Mouse (Mus musculus) thymus, postnatal 25 days (tissue): ENCODE measurements around the gene Ttc3.
A peak's percentile ranks its signal among the peaks of the same experiment; 100 is the strongest.

Experiments
- DNase-seq: peaks from one replicate; pipeline ENCODE4 v3.0.0; 2022

Gene Ttc3

GRCm38 (mm10) chr16:94360578-94361350 is 9.7 kb upstream of the Ttc3 start:
- no peak for DNase-seq

GRCm38 (mm10) chr16:94362174-94362873 is 8.1 kb upstream of the Ttc3 start:
- no peak for DNase-seq

GRCm38 (mm10) chr16:94363814-94364213 is 6.6 kb upstream of the Ttc3 start:
- no peak for DNase-seq

DNA sequence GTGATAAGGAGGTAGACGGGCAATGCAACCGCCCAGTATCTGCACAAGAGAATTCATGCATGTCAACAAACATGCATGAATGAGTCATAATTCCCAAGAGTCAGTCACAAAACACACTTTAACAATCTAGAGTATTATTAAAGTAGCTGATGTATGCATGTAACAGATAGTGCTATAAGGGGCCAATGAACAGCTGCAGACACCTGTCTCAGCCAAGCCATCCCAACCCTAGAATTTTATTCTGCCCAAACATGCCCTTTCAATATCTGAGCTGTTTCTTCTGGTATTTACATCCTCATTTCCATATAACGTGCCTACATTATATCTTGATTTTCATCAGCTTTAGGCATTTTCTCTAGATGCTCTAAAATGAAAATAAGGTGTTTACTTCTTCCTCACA is 5.0 kb upstream of the Ttc3 start:
- no peak for DNase-seq

DNA sequence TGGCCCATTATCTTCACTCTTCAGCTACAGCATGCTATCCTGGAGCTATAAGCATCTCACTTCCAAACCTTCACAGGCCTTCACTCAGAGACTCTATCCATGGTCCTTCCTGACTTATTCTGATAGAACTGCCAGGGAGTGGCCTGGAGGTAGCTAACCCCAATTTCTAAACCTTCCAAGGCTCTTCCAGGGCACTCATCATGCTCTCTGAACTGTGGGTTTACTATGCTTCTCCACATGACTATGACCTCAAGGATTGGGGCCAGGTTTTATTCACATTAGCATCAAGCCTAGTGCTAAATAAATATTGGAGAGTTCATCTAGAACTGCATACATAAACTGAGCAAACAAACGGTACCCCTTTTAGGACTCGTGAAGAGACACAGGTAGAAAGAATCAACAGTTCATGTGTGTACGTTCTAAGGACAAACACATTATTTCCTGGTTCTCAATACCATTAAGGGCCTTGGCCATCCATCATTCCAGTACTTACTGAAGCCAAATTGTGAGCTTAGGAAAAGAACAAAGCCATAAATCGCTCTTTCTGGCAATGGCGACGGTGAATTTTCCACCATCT is 734 bp upstream of the Ttc3 start:
- DNase-seq = peak; percentile 19

DNA sequence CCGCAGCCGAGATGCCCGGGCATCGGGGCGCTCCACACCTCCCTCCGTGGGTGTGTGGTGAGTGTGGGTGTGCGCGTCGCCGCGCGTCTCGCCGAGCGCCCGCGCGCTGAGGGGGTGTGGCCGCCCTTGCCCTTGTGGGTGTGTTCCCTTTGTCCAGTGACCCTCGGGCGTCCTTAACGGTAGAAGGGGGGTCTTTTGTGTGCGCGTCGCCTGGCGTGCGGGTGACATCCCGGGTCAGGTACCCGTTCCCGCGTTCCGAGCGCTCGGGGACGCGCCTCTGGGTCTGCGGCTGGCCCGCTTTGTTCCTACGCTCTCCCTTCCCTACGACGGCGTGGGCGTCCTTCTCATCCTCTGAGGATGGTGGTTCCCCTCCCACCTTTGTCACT is 490 bp downstream of the Ttc3 start:
- peak; percentile 82 for DNase-seq

DNA sequence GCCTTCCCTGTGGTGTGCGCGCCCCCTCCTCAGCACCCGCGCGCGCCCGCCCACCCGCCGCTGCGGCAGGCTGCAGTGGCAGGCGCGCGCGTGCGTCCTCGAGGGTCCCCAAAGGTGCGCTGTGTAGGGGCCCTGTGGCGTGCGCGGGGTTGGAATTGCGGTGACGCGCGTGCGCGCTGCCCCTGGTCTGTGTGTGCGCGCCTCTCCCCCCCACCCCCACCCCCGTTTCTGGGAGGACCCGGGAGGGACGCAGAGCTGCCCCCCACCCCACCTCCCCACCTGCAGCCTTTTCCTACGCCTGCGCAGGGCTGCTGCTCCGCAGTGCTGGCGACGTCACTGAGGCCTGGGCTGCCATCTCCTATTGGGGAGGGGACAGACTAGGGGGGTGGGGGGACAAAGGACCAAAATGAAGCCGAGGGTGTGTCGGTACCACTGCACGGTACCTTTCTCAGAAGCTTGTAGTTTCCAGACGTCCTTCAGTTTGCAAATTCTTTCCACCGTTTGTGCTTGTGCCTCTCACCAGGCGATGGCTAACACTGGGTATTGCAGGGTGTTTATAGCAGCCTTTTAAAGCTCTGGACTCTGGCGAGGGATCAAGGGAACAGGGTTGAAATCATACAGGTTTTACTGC is 998 bp downstream of the Ttc3 start, which contains the start of gene Pigp:
Gene Pigp, minus strand, starts transcription at position 542 of the 631 bp plus-strand sequence.
- no peak for DNase-seq

DNA sequence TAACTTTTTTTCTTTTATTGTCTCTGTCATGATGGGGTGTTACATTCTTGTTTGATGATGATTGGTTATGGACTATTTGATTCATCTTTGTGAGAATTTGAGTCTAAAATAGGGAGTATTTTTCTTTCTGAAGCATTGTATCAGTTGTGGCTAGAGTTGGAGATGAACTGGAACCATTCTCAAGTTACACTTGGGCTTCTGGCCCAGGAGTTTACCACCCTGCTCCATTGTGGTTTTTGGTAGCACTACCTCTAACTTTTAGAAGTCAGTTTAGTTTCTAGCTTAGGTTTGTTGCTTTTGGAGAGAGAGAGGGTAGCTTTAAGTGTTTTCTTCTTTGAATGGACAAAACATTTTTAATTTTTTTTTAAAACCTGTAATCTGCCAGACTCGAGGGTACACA is 9.0 kb downstream of the Ttc3 start:
- DNase-seq = no peak

DNA sequence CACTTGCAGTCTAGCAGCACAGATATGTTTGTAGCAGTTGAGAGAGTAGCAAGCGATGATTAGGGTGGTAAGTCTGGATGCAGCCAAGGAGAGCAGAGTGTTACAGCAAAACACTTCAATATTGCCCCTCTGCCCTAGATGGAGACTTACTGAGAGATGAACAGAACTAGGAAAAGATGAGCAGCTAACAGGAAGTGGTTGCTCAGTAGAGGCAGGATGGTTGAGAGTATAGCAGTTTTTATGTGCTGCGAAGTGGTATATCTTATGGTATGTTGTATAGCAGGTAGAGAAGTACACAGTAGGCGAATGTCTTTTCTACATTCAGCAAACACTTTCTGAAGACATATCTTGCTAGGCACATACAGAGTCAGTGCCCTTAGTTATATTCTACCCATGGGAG is 12.9 kb downstream of the Ttc3 start:
- peak; percentile 15 for DNase-seq

DNA sequence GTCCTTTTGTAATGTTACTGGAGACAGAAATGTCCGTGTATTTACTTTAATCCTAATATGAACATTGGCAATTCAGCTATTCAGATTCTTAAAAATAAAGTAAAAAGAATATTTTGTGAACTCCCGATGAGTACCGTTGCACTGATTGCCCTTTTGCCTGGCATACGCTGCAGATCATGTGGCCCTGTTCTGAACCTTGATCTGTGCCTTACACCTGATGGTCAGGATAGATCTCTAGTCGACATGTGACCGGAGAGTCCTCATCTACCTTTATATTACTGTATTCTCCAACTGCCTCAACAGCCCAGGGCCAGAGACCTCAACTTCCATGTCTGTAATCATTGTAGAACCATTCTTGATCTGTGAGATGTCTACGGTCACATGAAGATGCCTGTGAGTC is 17.3 kb downstream of the Ttc3 start:
- DNase-seq = no peak

DNA sequence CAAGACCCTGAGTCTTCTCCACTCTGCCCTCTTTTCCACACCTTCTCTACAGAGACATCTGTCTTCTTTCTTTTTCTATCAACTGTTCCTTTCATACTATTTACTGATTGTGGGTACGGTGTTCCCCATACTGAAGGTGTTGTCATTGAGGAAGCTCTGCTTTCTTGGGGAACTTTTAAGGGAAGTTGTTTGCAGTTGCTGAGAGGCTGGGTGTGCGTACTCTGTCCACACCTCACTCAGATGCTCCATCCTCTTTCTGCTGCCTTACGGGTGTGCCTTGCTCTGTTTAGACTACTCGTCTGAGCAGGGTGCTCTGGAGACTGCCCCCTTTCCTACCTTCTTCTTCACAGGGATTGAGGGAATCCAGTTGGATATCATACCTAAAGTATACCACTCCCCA is 21.9 kb downstream of the Ttc3 start:
- no peak for DNase-seq

GRCm38 (mm10) chr16:94395051-94395450 is 24.6 kb downstream of the Ttc3 start:
- DNase-seq = no peak

GRCm38 (mm10) chr16:94396641-94397040 is 26.2 kb downstream of the Ttc3 start:
- DNase-seq = no peak

- DNase-seq = no peak
Measured at GRCm38 (mm10) chr16:94399141-94399540, 28.7 kb downstream of the Ttc3 start.

- DNase-seq = no peak
Measured at GRCm38 (mm10) chr16:94401636-94402035, 31.2 kb downstream of the Ttc3 start.

DNA sequence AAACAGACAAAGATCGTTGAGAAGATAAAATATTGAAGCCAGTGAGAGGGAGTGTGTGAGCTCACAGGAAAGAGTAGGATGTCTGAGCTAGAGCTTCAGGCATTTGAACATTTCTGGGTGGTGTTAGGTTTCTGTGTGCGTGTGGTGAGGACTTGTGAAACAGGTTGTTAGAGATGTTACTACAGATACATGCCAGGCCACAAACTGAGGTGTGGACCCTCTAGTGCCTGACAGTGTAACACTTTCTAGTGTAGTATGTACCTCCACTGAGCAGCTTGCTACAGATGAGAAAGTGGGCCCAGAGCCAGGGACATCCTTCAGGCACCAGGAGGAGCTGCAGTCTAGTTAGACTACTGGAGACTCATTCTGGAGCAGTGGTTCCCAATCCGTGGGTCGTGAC is 31.8 kb downstream of the Ttc3 start:
- DNase-seq = no peak

DNA sequence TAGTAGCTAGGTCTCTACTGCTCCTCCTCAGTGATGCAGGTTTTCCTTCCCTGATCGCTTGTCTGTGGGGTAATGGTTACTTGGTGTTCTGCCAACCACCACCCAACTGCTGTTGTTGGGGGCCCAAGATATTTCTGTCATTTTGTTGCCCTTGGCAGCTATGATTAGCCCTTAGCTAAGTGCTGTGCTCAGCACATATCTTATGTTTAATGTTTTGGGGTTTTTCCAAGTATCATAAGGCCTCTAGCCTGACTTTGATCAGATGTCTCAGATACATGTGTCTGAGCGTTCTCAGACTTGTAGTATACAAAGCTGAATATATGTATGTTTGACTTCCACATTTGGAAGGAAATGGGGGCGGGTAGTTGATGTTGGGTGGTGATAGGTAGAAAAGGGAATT is 40.9 kb downstream of the Ttc3 start:
- DNase-seq = no peak

- DNase-seq = no peak
Measured at GRCm38 (mm10) chr16:94412198-94412597, 41.8 kb downstream of the Ttc3 start.

DNA sequence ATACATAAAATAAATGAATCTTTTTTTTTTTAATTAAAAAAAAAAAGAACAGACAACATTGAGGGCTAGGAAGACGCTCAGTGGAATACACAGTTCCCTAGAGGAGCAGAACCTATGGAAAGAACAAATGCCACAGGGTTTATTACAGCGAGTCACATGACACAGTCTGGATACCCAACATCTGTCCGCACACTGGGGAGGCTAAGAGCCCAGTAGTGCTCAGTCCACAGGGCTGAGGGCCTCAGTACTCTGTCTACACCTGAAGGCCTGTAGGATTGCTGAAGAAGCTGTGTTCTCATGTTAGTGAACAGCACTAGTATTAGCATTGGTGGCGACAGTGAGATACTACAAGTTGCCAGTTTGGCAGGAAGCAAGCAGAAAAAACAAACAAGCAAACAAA is 42.3 kb downstream of the Ttc3 start:
- no peak for DNase-seq

DNA sequence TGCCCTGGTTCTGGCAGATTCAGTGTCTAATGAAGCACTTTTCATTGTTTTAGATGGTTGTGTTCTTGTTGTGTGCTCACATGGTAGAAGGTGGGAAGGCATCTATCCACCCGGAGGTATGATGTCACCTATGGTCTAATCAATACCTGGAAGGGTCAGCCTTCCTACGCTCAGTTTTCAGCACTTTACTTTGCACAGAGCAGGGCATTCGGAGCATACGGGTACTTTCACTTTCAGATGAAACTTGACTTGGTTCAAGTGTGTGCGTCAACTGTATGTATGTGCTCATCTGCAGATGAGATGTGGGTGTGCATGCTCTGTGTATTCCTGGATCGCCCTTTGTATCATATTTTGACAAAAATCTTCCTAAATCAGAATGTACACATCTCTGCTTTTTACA is 43.7 kb downstream of the Ttc3 start:
- DNase-seq = no peak

- peak; percentile 13 for DNase-seq
Measured at GRCm38 (mm10) chr16:94420498-94420897, 50.1 kb downstream of the Ttc3 start.

GRCm38 (mm10) chr16:94428948-94429347 is 58.5 kb downstream of the Ttc3 start:
- DNase-seq = no peak

- DNase-seq = no peak
Measured at GRCm38 (mm10) chr16:94435495-94436234, 65.2 kb downstream of the Ttc3 start.
